Mouse (Mus musculus) testis, postnatal 10 days (tissue): ENCODE data around the gene Ikbke.
"Not testable (repeated sequence)": the region's sequence is repeated elsewhere in the genome, so short reads cannot be mapped to it uniquely, and the experiment has no call there.

ENCODE experiments used
- DNase-seq: peaks from one replicate; pipeline ENCODE4 v3.0.0; 2021; ENCODE audit warnings: low spot score

The Ikbke gene

GRCm38 (mm10) chr1:131279456-131279776 lies at the start of gene Ikbke:
Gene Ikbke, minus strand, starts transcription at chr1:131279606.
- DNase-seq: no peak

- DNase-seq: not testable (repeated sequence)
These were observed 49.7 kb upstream of the Ikbke start for GRCm38 (mm10) chr1:131329093-131329492.

- no peak for DNase-seq
These were observed 47.8 kb upstream of the Ikbke start for GRCm38 (mm10) chr1:131327167-131327566.

GRCm38 (mm10) chr1:131324816-131325463 lies 45.5 kb upstream of the Ikbke start:
- no peak for DNase-seq

GRCm38 (mm10) chr1:131319598-131320330 lies 40.4 kb upstream of the Ikbke start:
- no peak for DNase-seq

GRCm38 (mm10) chr1:131318397-131318796 lies 39.0 kb upstream of the Ikbke start:
- no peak for DNase-seq

GRCm38 (mm10) chr1:131317625-131318024 lies 38.2 kb upstream of the Ikbke start:
- DNase-seq: no peak

GRCm38 (mm10) chr1:131311284-131311683 lies 31.9 kb upstream of the Ikbke start:
- no peak for DNase-seq

- no peak for DNase-seq
These were observed 30.9 kb upstream of the Ikbke start for GRCm38 (mm10) chr1:131310237-131310818.

GRCm38 (mm10) chr1:131300750-131301149 lies 21.3 kb upstream of the Ikbke start:
- DNase-seq: no peak

GRCm38 (mm10) chr1:131299788-131300187 lies 20.4 kb upstream of the Ikbke start:
- DNase-seq: no peak

GRCm38 (mm10) chr1:131299240-131299639 lies 19.8 kb upstream of the Ikbke start:
- peak; percentile 20 for DNase-seq

- DNase-seq: no peak
These were observed 18.8 kb upstream of the Ikbke start for GRCm38 (mm10) chr1:131298171-131298570.

GRCm38 (mm10) chr1:131296726-131297125 lies 17.3 kb upstream of the Ikbke start:
- no peak for DNase-seq

GRCm38 (mm10) chr1:131295200-131295599 lies 15.8 kb upstream of the Ikbke start:
- no peak for DNase-seq

GRCm38 (mm10) chr1:131293922-131294250 lies 14.5 kb upstream of the Ikbke start:
- DNase-seq: no peak

- no peak for DNase-seq
These were observed 14.0 kb upstream of the Ikbke start for GRCm38 (mm10) chr1:131293221-131293921.

GRCm38 (mm10) chr1:131290648-131291047 lies 11.2 kb upstream of the Ikbke start:
- DNase-seq: peak; percentile 74

- no peak for DNase-seq
These were observed 9.5 kb upstream of the Ikbke start for GRCm38 (mm10) chr1:131288938-131289337.

- DNase-seq: no peak
These were observed 7.9 kb upstream of the Ikbke start for GRCm38 (mm10) chr1:131287267-131287666.

- DNase-seq: no peak
These were observed 7.4 kb upstream of the Ikbke start for GRCm38 (mm10) chr1:131286803-131287202.

- DNase-seq: no peak
These were observed 5.2 kb upstream of the Ikbke start for GRCm38 (mm10) chr1:131284616-131285015.

- no peak for DNase-seq
These were observed 4.8 kb upstream of the Ikbke start for GRCm38 (mm10) chr1:131284167-131284566.
